Mouse (Mus musculus) erythroblast, embryonic 14.5 days (primary cell): ENCODE results near the gene Tomm34.

Experiments used
- GATA1 ChIP-seq: IDR thresholded peaks from 2 replicates; pipeline ENCODE4 v1.6.1; 2012; ENCODE audit warnings: low read length, inconsistent platforms, mixed read lengths
- TAL1 ChIP-seq: IDR thresholded peaks from 3 replicates; pipeline ENCODE4 v1.6.1; 2012; ENCODE audit warnings: low read length, inconsistent platforms, mixed read lengths

DNA sequence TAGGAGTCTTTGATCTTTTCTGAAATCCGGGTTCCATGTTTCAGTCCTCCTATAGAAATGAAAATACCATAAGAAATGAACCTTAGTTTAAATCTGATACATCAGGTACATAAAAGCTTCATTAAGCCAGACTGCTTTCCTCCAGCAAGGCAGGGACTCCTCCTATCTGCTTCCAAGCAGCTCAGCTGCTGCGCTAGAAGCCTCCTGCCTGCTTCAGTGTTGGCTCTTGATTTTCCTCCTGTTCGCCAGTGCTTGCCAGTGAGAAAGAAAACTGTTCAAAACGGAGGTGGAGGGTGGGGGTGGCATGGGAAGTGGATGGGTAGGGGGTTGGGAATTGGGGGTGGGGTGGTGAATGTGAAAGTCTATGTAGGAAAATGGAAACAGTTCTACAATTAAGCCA lies 18.5 kb upstream of the Tomm34 start:
- TF ChIP-seq GATA1, result no peak
- no peak for TF ChIP-seq TAL1
